Mouse (Mus musculus) macrophage (primary cell): ENCODE measurements around the gene Sox12. TPM values are rescaled to one million over a fixed set of nuclear protein-coding genes. Genes with fewer than 3 reads are reported as not detected.
"Not testable (repeated sequence)": the region's sequence is repeated elsewhere in the genome, so short reads cannot be mapped to it uniquely, and the experiment has no call there.

ENCODE experiments used
- H3K27ac ChIP-seq: fragments of 350-480 bp; formaldehyde crosslinking; 2 replicates; pipeline ENCODE4 v1.9.0; 2021
- H3K36me3 ChIP-seq: fragments of 350-480 bp; formaldehyde crosslinking; 2 replicates; pipeline ENCODE4 v1.9.0; 2021; ENCODE audit errors: inconsistent target
- H3K4me3 ChIP-seq: fragments of 350-480 bp; formaldehyde crosslinking; 2 replicates; pipeline ENCODE4 v1.9.0; 2021; ENCODE audit errors: inconsistent target
- H3K79me2 ChIP-seq: fragments of 350-480 bp; formaldehyde crosslinking; 2 replicates; pipeline ENCODE4 v1.9.0; 2021; ENCODE audit errors: inconsistent target
- WGBS: methylation state at CpG from one replicate; pipeline ENCODE4 v1.1.7; 2026; ENCODE audit warnings: inconsistent platforms; ENCODE audit not compliant: missing documents; 5-methylcytosine and 5-hydroxymethylcytosine counted together
- polyA plus RNA-seq: library from polyadenylated mRNA; stranded (reverse); fragments of 250-400 nt; gene quantifications from 3 replicates; pipeline ENCODE4 v1.2.4, GENCODE M21; 2018; ENCODE audit warnings: inconsistent platforms

Gene Sox12
- polyA plus RNA-seq, 1 experiment from 2014 or later: 0.11 TPM

- no peak overlapping the region for H3K27ac ChIP-seq
- H3K36me3 ChIP-seq: no peaks in the 10 kb centered on the region
- WGBS: 32% methylated on average over 3 of the region's 3 CpGs
- no peak overlapping the region for H3K4me3 ChIP-seq
- H3K79me2 ChIP-seq: no peaks in the 10 kb centered on the region
These were observed 5.1 kb downstream of the Sox12 start for GRCm38 (mm10) chr2:152392786-152393185.

GRCm38 (mm10) chr2:152384191-152384590, 13.7 kb downstream of the Sox12 start:
- Histone ChIP-seq H3K27ac (no peak overlapping the region), H3K4me3 (no peak overlapping the region), H3K79me2 (no peaks in the 10 kb centered on the region), H3K36me3 (no peaks in the 10 kb centered on the region)
- 96% methylated on average over 4 of the region's 4 CpGs for WGBS

- whole genome bisulfite sequencing: 18% methylated on average over 11 of the region's 16 CpGs
- no peak within 1 kb of the TSS for H3K4me3 ChIP-seq
- H3K79me2 ChIP-seq: no peaks in the 10 kb centered on the region
- no peaks in the 10 kb centered on the region for H3K36me3 ChIP-seq
- H3K27ac ChIP-seq: no peak within 1 kb of the TSS
These were observed 21.5 kb downstream of the Sox12 start, which contains the start of gene Nrsn2 for GRCm38 (mm10) chr2:152376345-152376741. TSS of gene Nrsn2 (minus strand) at chr2:152376638.

GRCm38 (mm10) chr2:152375652-152376344, 22.1 kb downstream of the Sox12 start:
- Histone ChIP-seq H3K79me2 (no peaks in the 10 kb centered on the region), H3K27ac (no peak overlapping the region), H3K36me3 (no peaks in the 10 kb centered on the region), H3K4me3 (no peak overlapping the region)
- 50% methylated on average over 21 of the region's 21 CpGs for WGBS

- 50% methylated on average over 9 of the region's 9 CpGs for WGBS
- Histone ChIP-seq H3K27ac (no peak overlapping the region), H3K79me2 (no peaks in the 10 kb centered on the region), H3K36me3 (no peaks in the 10 kb centered on the region), H3K4me3 (no peak overlapping the region)
These were observed 24.3 kb downstream of the Sox12 start for GRCm38 (mm10) chr2:152373547-152373946.

GRCm38 (mm10) chr2:152372661-152373060, 25.2 kb downstream of the Sox12 start:
- 73% methylated on average over 4 of the region's 4 CpGs for WGBS
- H3K36me3 ChIP-seq: no peaks in the 10 kb centered on the region

GRCm38 (mm10) chr2:152372104-152372503, 25.8 kb downstream of the Sox12 start:
- Histone ChIP-seq H3K4me3 (no peak overlapping the region), H3K27ac (no peak overlapping the region), H3K79me2 (no peaks in the 10 kb centered on the region), H3K36me3 (no peaks in the 10 kb centered on the region)
- WGBS: 26% methylated on average over 7 of the region's 7 CpGs

More at GRCm38 (mm10) chr2:152372661-152373060, 25.2 kb downstream of the Sox12 start:
- no peaks in the 10 kb centered on the region for H3K79me2 ChIP-seq
- no peak overlapping the region for H3K27ac ChIP-seq
- no peak overlapping the region for H3K4me3 ChIP-seq

GRCm38 (mm10) chr2:152368532-152369140, 29.2 kb downstream of the Sox12 start:
- Histone ChIP-seq H3K4me3 (no peak overlapping the region), H3K27ac (no peak overlapping the region), H3K79me2 (no peaks in the 10 kb centered on the region), H3K36me3 (no peaks in the 10 kb centered on the region)
- WGBS: 43% methylated on average over 14 of the region's 14 CpGs

- no peaks in the 10 kb centered on the region for H3K79me2 ChIP-seq
- no peaks in the 10 kb centered on the region for H3K36me3 ChIP-seq
- no peak overlapping the region for H3K27ac ChIP-seq
- no peak overlapping the region for H3K4me3 ChIP-seq
- WGBS: 93% methylated on average over 5 of the region's 5 CpGs
These were observed 29.9 kb downstream of the Sox12 start for GRCm38 (mm10) chr2:152367917-152368316.

GRCm38 (mm10) chr2:152363245-152364147, 34.4 kb downstream of the Sox12 start:
- Histone ChIP-seq H3K27ac (no peak overlapping the region), H3K79me2 (no peaks in the 10 kb centered on the region), H3K36me3 (no peaks in the 10 kb centered on the region), H3K4me3 (no peak overlapping the region)
- 9% methylated on average over 16 of the region's 17 CpGs for WGBS

- no peaks in the 10 kb centered on the region for H3K79me2 ChIP-seq
- no peak overlapping the region for H3K27ac ChIP-seq
- H3K36me3 ChIP-seq: no peaks in the 10 kb centered on the region
- H3K4me3 ChIP-seq: no peak overlapping the region
- 89% methylated on average over 8 of the region's 8 CpGs for WGBS
These were observed 36.7 kb downstream of the Sox12 start for GRCm38 (mm10) chr2:152361193-152361592.

GRCm38 (mm10) chr2:152360271-152360775, 37.5 kb downstream of the Sox12 start:
- WGBS: 8% methylated on average over 7 of the region's 7 CpGs
- Histone ChIP-seq H3K27ac (no peak overlapping the region), H3K36me3 (no peaks in the 10 kb centered on the region), H3K4me3 (no peak overlapping the region), H3K79me2 (no peaks in the 10 kb centered on the region)

- WGBS: 53% methylated on average over 3 of the region's 5 CpGs
- no peaks in the 10 kb centered on the region for H3K36me3 ChIP-seq
- no peaks in the 10 kb centered on the region for H3K79me2 ChIP-seq
- no peak overlapping the region for H3K4me3 ChIP-seq
- no peak overlapping the region for H3K27ac ChIP-seq
These were observed 38.2 kb downstream of the Sox12 start for GRCm38 (mm10) chr2:152359616-152360015.

GRCm38 (mm10) chr2:152358977-152359376, 38.9 kb downstream of the Sox12 start:
- not testable (repeated sequence) for H3K4me3 ChIP-seq, H3K27ac ChIP-seq, H3K36me3 ChIP-seq, H3K79me2 ChIP-seq
- WGBS: 91% methylated on average over 5 of the region's 5 CpGs
